ENCODE assay signal across 17 mouse cellular contexts in the genomic region with DNA sequence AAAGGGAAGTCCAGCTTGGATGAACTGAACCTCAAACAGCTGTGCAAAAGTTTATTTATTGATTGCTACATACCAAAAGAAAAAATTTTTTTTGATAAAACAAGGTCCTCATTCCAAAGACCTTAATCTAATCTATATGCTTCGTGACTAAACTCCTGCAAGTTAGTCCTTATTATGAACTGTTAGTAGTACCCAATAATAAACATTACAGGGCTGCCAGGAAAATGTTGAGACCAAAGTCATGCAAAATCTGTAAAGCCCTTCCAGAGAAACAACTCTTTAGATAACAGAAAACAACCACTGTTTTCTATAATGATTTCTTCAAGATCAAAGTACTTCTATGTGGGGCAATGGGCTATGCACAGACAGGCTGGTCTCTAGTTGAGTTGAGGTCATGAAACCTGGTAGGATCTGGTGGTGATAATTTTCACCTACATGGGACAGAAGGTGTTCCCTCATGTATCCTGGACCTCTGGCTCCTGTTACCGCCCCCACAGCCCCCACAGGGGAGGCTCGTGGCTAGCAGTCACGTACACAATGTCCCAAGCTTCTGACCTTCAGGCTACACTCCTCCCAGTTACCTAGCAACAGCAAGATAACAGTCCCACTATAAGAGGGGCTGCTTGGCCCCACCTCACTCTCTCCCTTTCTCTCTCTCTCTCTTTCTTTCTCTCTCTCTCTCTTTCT.
DNase-seq lines count a peak whose midpoint lies in the region; ATAC-seq and TF ChIP-seq lines count a peak whose summit lies in the region.
"Had no signal": no experiment of that assay in that cellular context is flagged by ENCODE, and none has a peak within 500 bp of the region (broad histone marks: within the 10 kb centered on the region; RNA-seq: fewer than 3 reads in every experiment).

No protein-coding gene starts in this region.

- H3K9me3 ChIP-seq in heart, postnatal 0 days (replicated peaks; ENCODE audit: control insufficient read depth, low read length): no peaks in the 10 kb centered on the region
- H3K9me3 ChIP-seq in lung, embryonic 14.5 days (ENCODE audit: low read depth, low read length): no peaks in the 10 kb centered on the region
- H3K9me3 ChIP-seq: embryonic facial prominence, embryonic 12.5 days; forebrain, embryonic 15.5 days; hindbrain, embryonic 15.5 days had no signal

- intact Hi-C loops in heart, postnatal 25 days (cut with DNase I): no loop called here

- no peaks in the 10 kb centered on the region for H3K27me3 ChIP-seq in heart, postnatal 0 days (ENCODE audit: control insufficient read depth, insufficient read depth, low read length)
- H3K27me3 ChIP-seq in lung, embryonic 14.5 days (ENCODE audit: insufficient read depth, low read length): no peaks in the 10 kb centered on the region
- H3K27me3 ChIP-seq: embryonic facial prominence, embryonic 12.5 days; forebrain, embryonic 15.5 days; heart, embryonic 12.5 days; hindbrain, embryonic 15.5 days had no signal

- DNase-seq in heart, adult 11 months: peak; percentile 97
- DNase-seq in heart, postnatal 4 days: no peak
- no peak for DNase-seq in heart, postnatal 0 days (ENCODE audit: low spot score)
- no peak for DNase-seq in heart, postnatal 25 days (ENCODE audit: low spot score)
- peak; percentile 56 for DNase-seq in lung, embryonic 14.5 days
- DNase-seq in lung, postnatal 36 days: no peak
- no peak for DNase-seq in thymus, postnatal 36 days
- DNase-seq: adrenal gland, postnatal 14 days; cerebellum, adult 11-12 months; cerebellum, adult 9-10 months; cerebellum, postnatal 25 days; gastrocnemius, postnatal 14 days had no signal

- TF ChIP-seq CTCF in heart, postnatal 0 days (IDR thresholded peaks at IDR 0.05; ENCODE audit: low read depth): no peak
- no peak for TF ChIP-seq CTCF in lung, embryonic 14.5 days (IDR thresholded peaks at IDR 0.05; ENCODE audit: low read depth)

- 0 out of 2 replicates have a peak, but pooled peaks have one; percentile 26 for TF ChIP-seq EP300 in heart, postnatal 0 days (IDR thresholded peaks at IDR 0.05; ENCODE audit: low read depth)

- no peak overlapping the region for H3K4me2 ChIP-seq in heart, postnatal 0 days (ENCODE audit: low read depth, low read length)
- no peak overlapping the region for H3K4me2 ChIP-seq in lung, embryonic 14.5 days
- H3K4me2 ChIP-seq: embryonic facial prominence, embryonic 12.5 days; forebrain, embryonic 15.5 days; heart, embryonic 12.5 days; hindbrain, embryonic 15.5 days had no signal

- H3K36me3 ChIP-seq in heart, postnatal 0 days (replicated peaks; ENCODE audit: control insufficient read depth, insufficient read depth, low read length): no peaks in the 10 kb centered on the region
- H3K36me3 ChIP-seq in lung, embryonic 14.5 days (ENCODE audit: insufficient read depth): no peaks in the 10 kb centered on the region
- H3K36me3 ChIP-seq: embryonic facial prominence, embryonic 12.5 days; forebrain, embryonic 15.5 days; heart, embryonic 12.5 days; hindbrain, embryonic 15.5 days had no signal

- H3K4me3 ChIP-seq in heart, postnatal 0 days (ENCODE audit: low read depth, low read length): no peak overlapping the region
- no peak overlapping the region for H3K4me3 ChIP-seq in lung, embryonic 14.5 days (ENCODE audit: low read depth, low read length)
- H3K4me3 ChIP-seq: embryonic facial prominence, embryonic 12.5 days; forebrain, embryonic 15.5 days; heart, embryonic 12.5 days; hindbrain, embryonic 15.5 days had no signal

- no peak overlapping the region for H3K27ac ChIP-seq in heart, postnatal 0 days (ENCODE audit: low read depth)
- H3K27ac ChIP-seq in lung, embryonic 14.5 days (ENCODE audit: low read depth): no peak overlapping the region
- H3K27ac ChIP-seq: embryonic facial prominence, embryonic 12.5 days; forebrain, embryonic 15.5 days; hindbrain, embryonic 15.5 days had no signal

- peaks cover 11% of the 10 kb centered on the region for H3K4me1 ChIP-seq in heart, postnatal 0 days (ENCODE audit: control insufficient read depth, insufficient read depth)
- no peaks in the 10 kb centered on the region for H3K4me1 ChIP-seq in lung, embryonic 14.5 days (ENCODE audit: insufficient read depth)
- H3K4me1 ChIP-seq: embryonic facial prominence, embryonic 12.5 days; forebrain, embryonic 15.5 days; hindbrain, embryonic 15.5 days had no signal

- no peak overlapping the region for H3K9ac ChIP-seq in heart, postnatal 0 days (replicated peaks; ENCODE audit: low read depth, low read length)
- no peak overlapping the region for H3K9ac ChIP-seq in lung, embryonic 14.5 days
- H3K9ac ChIP-seq: embryonic facial prominence, embryonic 12.5 days; forebrain, embryonic 15.5 days; heart, embryonic 12.5 days; hindbrain, embryonic 15.5 days had no signal

- ATAC-seq in heart, postnatal 0 days (ENCODE audit: insufficient read depth, low read depth): peak; percentile 52
- peak; percentile 19; the same call in 1 of the 2 replicates for ATAC-seq in lung, embryonic 14.5 days (ENCODE audit: insufficient read depth)
- ATAC-seq: activated CD4-positive, CD25-positive, alpha-beta regulatory T cell, adult 4 months; forebrain, embryonic 15.5 days had no signal

- WGBS in heart, postnatal 0 days: 28% methylated on average over 4 of the region's 4 CpGs
- 23% methylated on average over 4 of the region's 4 CpGs for WGBS in lung, embryonic 14.5 days

Comparison
In these comparisons a context has a peak if more than half of its experiments do, and no peak if none do; other contexts are left out.
1. DNase-seq: peak in heart, adult 11 months (single experiment) and lung, embryonic 14.5 days (single experiment); none in heart, postnatal 4 days (single experiment), heart, postnatal 0 days (single experiment), heart, postnatal 25 days (single experiment), lung, postnatal 36 days (single experiment) and thymus, postnatal 36 days (0 of 2).